Mouse (Mus musculus) spleen, adult 2 months (tissue): Measurements from ENCODE around the gene Sp3. TPM values are rescaled to one million over a fixed set of nuclear protein-coding genes. Genes with fewer than 3 reads are reported as not detected.

Source experiments
- DNase-seq, 2 experiments: peaks; one replicate each; pipeline versions ENCODE4 v3.0.0 to v3.0.0-alpha.2; 2012 to 2021; ENCODE audit warnings: low spot score in 2 of 2, low read depth in 1 of 2
- H3K27ac ChIP-seq: fragments of 200-500 bp; 2 replicates; pipeline ENCODE4 v1.5.1; 2012; ENCODE audit warnings: low read length, inconsistent platforms; ENCODE audit not compliant: insufficient read depth
- H3K27me3 ChIP-seq: fragments of 200-500 bp; 2 replicates; pipeline ENCODE4 v1.6.1; 2012; ENCODE audit warnings: mild to moderate bottlenecking, moderate library complexity, low read length, inconsistent platforms; ENCODE audit not compliant: control insufficient read depth, insufficient read depth
- H3K36me3 ChIP-seq: fragments of 200-500 bp; 2 replicates; pipeline ENCODE4 v1.6.1; 2012; ENCODE audit warnings: mild to moderate bottlenecking, low read length, inconsistent platforms; ENCODE audit not compliant: control insufficient read depth, insufficient read depth
- H3K4me1 ChIP-seq: fragments of 200-500 bp; 2 replicates; pipeline ENCODE4 v1.6.1; 2011; ENCODE audit warnings: inconsistent platforms; ENCODE audit not compliant: control insufficient read depth, insufficient read depth, insufficient read length
- H3K4me3 ChIP-seq: fragments of 200-500 bp; 2 replicates; pipeline ENCODE4 v1.5.1; 2011; ENCODE audit warnings: mild to moderate bottlenecking, inconsistent platforms; ENCODE audit not compliant: insufficient read depth, insufficient read length; ENCODE audit errors: extremely low read depth
- CTCF ChIP-seq: fragments of 200-500 bp; IDR thresholded peaks from 2 replicates; pipeline ENCODE4 v1.5.1; 2011; ENCODE audit warnings: mild to moderate bottlenecking, inconsistent platforms; ENCODE audit not compliant: insufficient read depth, insufficient read length, insufficient replicate concordance; ENCODE audit errors: extremely low read depth
- POLR2A ChIP-seq: fragments of 200-500 bp; IDR thresholded peaks from 2 replicates; pipeline ENCODE4 v1.6.1; 2011; ENCODE audit warnings: low read depth, low read length, inconsistent platforms
- WGBS: fragments of 180-500 bp; shearing (Covaris S2); methylation state at CpG from one replicate; pipeline ENCODE4 v1.1.7; 2018; 5-methylcytosine and 5-hydroxymethylcytosine counted together
- polyA plus RNA-seq: library from polyadenylated mRNA; depleted of rRNA; stranded (reverse); fragments of >200 nt; gene quantifications from 2 replicates; pipeline ENCODE4 v1.2.3, GENCODE M21; 2012

The Sp3 gene
- polyA plus RNA-seq, 1 experiment, result 9.4 TPM

DNA sequence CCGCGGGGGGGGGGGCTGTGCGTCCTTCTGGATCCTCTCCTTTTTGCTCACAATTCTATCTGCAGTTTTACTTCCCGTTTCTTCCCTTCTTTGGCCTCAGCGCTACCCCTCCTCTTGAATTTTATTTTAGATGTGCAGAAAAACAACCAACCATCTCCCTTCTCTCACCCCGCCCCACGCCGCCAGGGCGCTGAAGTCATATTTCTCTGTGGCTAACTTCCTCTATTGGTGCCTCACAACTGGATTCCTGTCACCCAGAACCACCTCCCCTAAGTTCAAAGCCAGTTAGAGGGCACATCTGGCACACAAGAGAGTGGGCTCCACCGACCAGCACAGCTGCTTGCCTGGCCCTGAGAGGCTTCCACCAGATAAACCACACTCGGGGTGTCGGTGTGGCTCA, 22.8 kb upstream of the Sp3 start:
- H3K4me1 ChIP-seq, result peaks cover 21% of the 10 kb centered on the region

DNA sequence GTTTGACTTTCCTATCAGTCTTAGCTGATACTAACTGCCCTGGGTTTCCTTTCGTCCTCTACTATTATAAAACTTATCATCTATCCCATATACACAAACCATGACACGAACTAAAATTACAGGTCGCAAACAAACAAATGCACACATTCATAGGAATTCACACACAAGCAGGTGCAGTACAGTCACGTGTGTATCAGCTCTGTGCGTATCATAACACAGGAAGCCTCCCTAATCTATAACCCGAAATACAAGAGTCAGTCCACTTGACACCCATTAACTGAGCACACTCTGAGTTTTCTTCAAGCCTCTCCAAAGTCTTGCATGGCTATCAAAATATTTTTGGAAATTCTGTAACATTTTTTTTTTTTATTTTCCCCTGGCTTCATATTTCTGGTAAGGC, 22.2 kb upstream of the Sp3 start:
- Histone ChIP-seq H3K27me3 (no peaks in the 10 kb centered on the region), H3K4me1 (peaks cover 25% of the 10 kb centered on the region), H3K4me3 (no peak overlapping the region), H3K27ac (peak overlapping the region; percentile 33; the same call in 1 of the 2 replicates), H3K36me3 (no peaks in the 10 kb centered on the region)
- TF ChIP-seq POLR2A (no peak), CTCF (no peak)
- DNase-seq, result no peak
- WGBS, result 41% methylated on average over 6 of the region's 6 CpGs

More for the DNA sequence above, 22.8 kb upstream of the Sp3 start:
- Histone ChIP-seq H3K4me3 (peak overlapping the region; percentile 22; the same call in 1 of the 2 replicates), H3K27me3 (no peaks in the 10 kb centered on the region), H3K36me3 (no peaks in the 10 kb centered on the region), H3K27ac (peak overlapping the region; percentile 86)
- 4% methylated on average over 12 of the region's 12 CpGs for WGBS
- peak; percentile 75 to 84 for DNase-seq
- TF ChIP-seq POLR2A, result no peak
- TF ChIP-seq CTCF, result no peak

GRCm38 (mm10) chr2:73001994-73002393, 21.7 kb upstream of the Sp3 start:
- Histone ChIP-seq H3K4me3 (no peak overlapping the region), H3K27me3 (no peaks in the 10 kb centered on the region), H3K4me1 (peaks cover 25% of the 10 kb centered on the region), H3K27ac (peak overlapping the region; percentile 21), H3K36me3 (no peaks in the 10 kb centered on the region)
- TF ChIP-seq CTCF (no peak), POLR2A (no peak)
- DNase-seq, result no peak
- WGBS, result 76% methylated on average over 5 of the region's 5 CpGs

DNA sequence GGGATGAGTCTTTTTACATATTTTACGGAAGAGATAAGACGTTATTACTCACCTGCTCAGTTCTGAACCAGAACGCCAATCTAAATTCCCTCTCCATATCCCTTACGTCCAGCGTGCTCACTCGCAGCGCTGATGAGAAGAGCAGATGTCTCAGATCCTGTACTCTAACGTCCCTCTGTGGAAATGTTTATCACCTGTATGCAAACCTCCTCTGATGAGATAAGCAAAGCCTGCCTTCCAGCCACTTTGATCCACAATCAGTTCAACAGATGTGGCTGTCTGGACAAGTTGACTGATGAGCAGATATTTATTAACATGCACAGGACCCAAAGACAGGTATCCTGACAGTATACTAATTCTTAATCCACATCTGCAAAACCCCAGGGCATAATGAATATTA, 19.9 kb upstream of the Sp3 start:
- no peak for TF ChIP-seq CTCF
- no peak for TF ChIP-seq POLR2A
- no peak for DNase-seq
- Histone ChIP-seq H3K27me3 (no peaks in the 10 kb centered on the region), H3K27ac (no peak overlapping the region), H3K4me1 (peaks cover 31% of the 10 kb centered on the region), H3K36me3 (no peaks in the 10 kb centered on the region), H3K4me3 (no peak overlapping the region)
- 74% methylated on average over 8 of the region's 8 CpGs for WGBS

DNA sequence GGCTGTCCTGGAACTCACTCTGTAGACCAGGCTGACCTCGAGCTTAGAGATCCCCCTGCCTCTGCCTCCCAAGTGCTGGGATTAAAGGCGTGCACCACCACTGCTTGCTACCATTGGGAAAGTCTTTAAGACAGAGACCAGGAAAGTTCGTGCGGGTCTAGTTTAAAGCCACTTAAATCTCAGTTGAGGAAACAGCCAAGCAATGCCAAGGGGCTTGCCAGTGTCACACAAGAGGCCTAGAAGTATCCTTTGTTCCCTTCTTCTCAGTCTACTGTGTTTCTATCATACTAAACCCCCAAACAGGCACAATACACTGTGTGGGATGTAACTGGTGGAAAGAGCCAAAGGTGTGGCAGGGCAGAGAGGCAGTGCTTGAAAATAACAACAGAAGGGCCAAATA, 17.3 kb upstream of the Sp3 start:
- no peak for TF ChIP-seq CTCF
- TF ChIP-seq POLR2A, result no peak
- Histone ChIP-seq H3K4me1 (peaks cover 17% of the 10 kb centered on the region), H3K27me3 (no peaks in the 10 kb centered on the region), H3K4me3 (no peak overlapping the region), H3K36me3 (no peaks in the 10 kb centered on the region), H3K27ac (peak overlapping the region; percentile 72)
- no peak for DNase-seq
- WGBS, result 85% methylated on average over 4 of the region's 4 CpGs

DNA sequence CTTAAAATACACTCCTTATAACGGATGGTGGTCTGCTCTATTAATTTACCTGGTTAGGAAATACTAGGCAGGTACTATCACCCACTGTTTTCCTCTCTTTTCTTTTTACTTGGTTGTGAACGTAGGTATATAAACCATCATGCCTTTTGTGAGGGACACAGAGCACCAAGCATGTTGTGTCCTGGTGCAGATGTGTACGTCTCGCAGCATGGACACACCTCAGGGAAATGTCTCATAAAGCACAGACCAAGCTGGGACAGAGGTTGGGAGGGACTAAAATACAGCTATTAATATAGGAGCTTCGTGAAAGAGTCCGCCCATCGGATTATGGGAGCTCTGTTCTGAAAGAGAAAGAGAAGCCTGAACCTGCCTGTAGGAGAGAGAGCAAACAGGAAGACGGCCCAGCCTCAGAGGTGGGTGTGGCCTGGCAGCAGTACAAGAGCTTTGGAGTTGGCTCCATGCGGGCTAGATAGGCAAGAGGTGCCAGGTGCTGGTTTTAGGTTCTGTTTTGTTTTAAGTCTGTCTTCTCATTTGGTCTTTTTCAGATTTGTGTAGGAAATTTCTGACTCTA, 16.6 kb upstream of the Sp3 start:
- DNase-seq, result peak; percentile 63 to 74
- H3K27ac ChIP-seq, result peak overlapping the region; percentile 72
- no peak for TF ChIP-seq CTCF
- no peak for TF ChIP-seq POLR2A
- 7% methylated on average over 9 of the region's 9 CpGs for WGBS
- H3K27me3 ChIP-seq, result no peaks in the 10 kb centered on the region
- no peaks in the 10 kb centered on the region for H3K36me3 ChIP-seq
- H3K4me1 ChIP-seq, result peaks cover 12% of the 10 kb centered on the region
- H3K4me3 ChIP-seq, result peak overlapping the region; percentile 35

- Histone ChIP-seq H3K27me3 (no peaks in the 10 kb centered on the region), H3K4me3 (no peak overlapping the region), H3K27ac (peak overlapping the region; percentile 64), H3K4me1 (peaks cover 10% of the 10 kb centered on the region; the same call in 1 of the 2 replicates), H3K36me3 (no peaks in the 10 kb centered on the region)
- WGBS, result 40% methylated on average over 9 of the region's 9 CpGs
- DNase-seq, result peak in 1 of 2 experiments; percentile 26
- TF ChIP-seq CTCF (no peak), POLR2A (no peak)
These were observed 15.3 kb upstream of the Sp3 start for GRCm38 (mm10) chr2:72995346-72996097.
